Mouse (Mus musculus) kidney, embryonic 16.5 days (tissue): ENCODE results near the gene Olfr203. TPM values are rescaled to one million over a fixed set of nuclear protein-coding genes. Genes with fewer than 3 reads are reported as not detected.

Experiments used
- ATAC-seq: fragments of 200-750 bp; cut with Nextera tagmentation; 2 replicates; pipeline ENCODE4 v1.8.0; 2017; ENCODE audit warnings: moderate TSS enrichment; ENCODE audit not compliant: low FRiP score, low TSS enrichment
- H3K27ac ChIP-seq: fragments of 300-500 bp; sonication (generic); 2 replicates; pipeline ENCODE4 v1.5.1; 2014; ENCODE audit warnings: low read length
- H3K27me3 ChIP-seq: fragments of 300-500 bp; sonication (generic); 2 replicates; pipeline ENCODE4 v1.6.1; 2014; ENCODE audit warnings: low read length, control low read depth, mixed read lengths; ENCODE audit not compliant: insufficient read depth
- H3K36me3 ChIP-seq: fragments of 300-500 bp; sonication (generic); 2 replicates; pipeline ENCODE4 v1.6.1; 2014; ENCODE audit warnings: low read length, control low read depth, mixed read lengths; ENCODE audit not compliant: insufficient read depth
- H3K4me1 ChIP-seq: fragments of 300-500 bp; sonication (generic); 2 replicates; pipeline ENCODE4 v1.6.1; 2014; ENCODE audit warnings: low read length, control low read depth, mixed read lengths; ENCODE audit not compliant: insufficient read depth
- H3K4me2 ChIP-seq: fragments of 300-500 bp; sonication (generic); replicated peaks from 2 replicates; pipeline ENCODE4 v1.6.1; 2014; ENCODE audit warnings: low read depth, low read length
- H3K4me3 ChIP-seq: fragments of 300-500 bp; sonication (generic); 2 replicates; pipeline ENCODE4 v1.5.1; 2014; ENCODE audit warnings: mild to moderate bottlenecking, low read length
- H3K9ac ChIP-seq: fragments of 300-500 bp; sonication (generic); replicated peaks from 2 replicates; pipeline ENCODE4 v1.6.1; 2014; ENCODE audit warnings: low read length
- H3K9me3 ChIP-seq: fragments of 300-500 bp; sonication (generic); 2 replicates; pipeline ENCODE4 v1.6.1; 2016; ENCODE audit warnings: low read length, control low read depth
- WGBS: fragments of 180-500 bp; shearing (Covaris S2); extraction: QIAGEN DNeasy Blood & Tissue Kit; methylation state at CpG from one replicate; pipeline ENCODE4 v1.1.7; 2014; 5-methylcytosine and 5-hydroxymethylcytosine counted together
- polyA plus RNA-seq: library from polyadenylated mRNA; unstranded; fragments of >200 nt; fragmentation: Nextera tagmentation; extraction: Ambion mirVana; gene quantifications from 2 replicates; pipeline ENCODE4 v1.2.1, GENCODE M21; 2015

The Olfr203 gene
- polyA plus RNA-seq, 1 experiment from 2014 or later = not detected

DNA sequence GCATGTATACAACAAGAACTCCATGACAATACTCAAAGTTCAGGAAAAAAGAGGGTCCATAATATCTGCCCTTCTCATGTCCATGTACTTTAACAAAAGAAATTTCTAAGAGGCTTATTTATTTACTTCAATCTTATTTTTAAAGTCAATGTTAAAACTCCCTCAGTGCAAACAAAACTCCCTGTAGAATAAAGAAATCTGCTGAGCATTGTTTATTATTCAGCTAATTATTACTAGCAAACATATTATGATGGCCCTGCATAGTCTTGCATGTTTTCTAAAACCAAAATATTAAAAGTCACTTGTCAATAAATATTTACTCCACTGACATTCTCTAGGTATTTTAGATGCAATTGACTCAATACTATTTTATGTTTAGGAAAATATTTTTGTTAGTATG lies 32.4 kb downstream of the Olfr203 start, which contains the start of gene Olfr205:
TSS of gene Olfr205 (minus strand) at position 101 of the 400 bp plus-strand sequence.
- Histone ChIP-seq H3K4me1 (no peaks in the 10 kb centered on the region), H3K27ac (no peak within 1 kb of the TSS), H3K9ac (no peak within 1 kb of the TSS), H3K4me2 (no peak within 1 kb of the TSS), H3K27me3 (no peaks in the 10 kb centered on the region), H3K36me3 (no peaks in the 10 kb centered on the region), H3K9me3 (no peaks in the 10 kb centered on the region), H3K4me3 (no peak within 1 kb of the TSS)
- no peak for ATAC-seq

DNA sequence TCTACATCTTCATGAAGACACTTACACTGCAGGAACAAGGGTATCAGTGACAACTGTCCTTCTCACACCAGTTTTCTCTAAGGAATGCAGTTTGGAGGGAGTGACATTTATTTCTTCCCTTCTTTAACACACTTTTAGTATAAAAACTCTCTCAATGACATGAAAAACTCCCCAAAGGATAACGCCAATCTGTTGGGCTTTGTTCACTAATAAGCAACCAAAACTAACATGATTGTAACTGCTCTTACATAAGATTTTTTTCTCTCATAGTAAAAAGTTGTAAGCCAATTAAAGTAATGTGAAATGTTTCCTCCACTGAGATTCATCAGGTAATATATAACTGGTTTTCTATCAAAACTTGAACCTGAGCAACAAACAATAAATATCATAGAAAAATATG lies 50.5 kb downstream of the Olfr203 start, which contains the start of gene Olfr206:
TSS of gene Olfr206 (minus strand) at position 101 of the 400 bp plus-strand sequence.
- H3K27ac ChIP-seq = no peak within 1 kb of the TSS
- no peak within 1 kb of the TSS for H3K4me3 ChIP-seq
- H3K9me3 ChIP-seq = no peaks in the 10 kb centered on the region
- no peak for ATAC-seq
- 72% methylated on average over 1 of the region's 1 CpGs for WGBS
- H3K4me2 ChIP-seq = no peak within 1 kb of the TSS
- H3K4me1 ChIP-seq = no peaks in the 10 kb centered on the region
- no peaks in the 10 kb centered on the region for H3K36me3 ChIP-seq
- H3K27me3 ChIP-seq = no peaks in the 10 kb centered on the region
- H3K9ac ChIP-seq = no peak within 1 kb of the TSS

Other genes with a start within 250 kb of the Olfr203 start
- gene Olfr190, start 220.9 kb upstream of the Olfr203 start, polyA plus RNA-seq = not detected in 2 replicates
- not detected in 2 replicates for gene Olfr191, start 209.1 kb upstream of the Olfr203 start, polyA plus RNA-seq
- not detected in 2 replicates for gene Olfr193, start 187.0 kb upstream of the Olfr203 start, polyA plus RNA-seq
- gene Olfr194, start 177.8 kb upstream of the Olfr203 start, polyA plus RNA-seq = not detected in 2 replicates
- not detected in 2 replicates for gene Olfr195, start 151.8 kb upstream of the Olfr203 start, polyA plus RNA-seq
- gene Olfr196, start 128.4 kb upstream of the Olfr203 start, polyA plus RNA-seq = not detected in 2 replicates
- not detected in 2 replicates for gene Olfr198, start 95.3 kb upstream of the Olfr203 start, polyA plus RNA-seq
- not detected in 2 replicates for gene Olfr199, start 79.1 kb upstream of the Olfr203 start, polyA plus RNA-seq
- gene Olfr201, start 26.2 kb upstream of the Olfr203 start, polyA plus RNA-seq = not detected in 2 replicates
- gene Olfr202, start 12.1 kb upstream of the Olfr203 start, polyA plus RNA-seq = not detected in 2 replicates
- not detected in 2 replicates for gene Olfr204, start 19.4 kb downstream of the Olfr203 start, polyA plus RNA-seq
- not detected in 2 replicates for gene Olfr205, start 32.3 kb downstream of the Olfr203 start, polyA plus RNA-seq
- gene Olfr206, start 50.4 kb downstream of the Olfr203 start, polyA plus RNA-seq = not detected in 2 replicates
- gene Olfr209, start 65.1 kb downstream of the Olfr203 start, polyA plus RNA-seq = not detected in 2 replicates
- 0.06 TPM in 1 of 2 replicates, not detected in the other for gene Gabrr3, start 108.5 kb downstream of the Olfr203 start, polyA plus RNA-seq
- 37.8 and 39.8 TPM in 2 replicates for gene Riox2, start 172.9 kb downstream of the Olfr203 start, polyA plus RNA-seq